Mouse (Mus musculus) kidney, embryonic 14.5 days (tissue): ENCODE results near the gene Ror1. TPM values are rescaled to one million over a fixed set of nuclear protein-coding genes. Genes with fewer than 3 reads are reported as not detected.

Experiments
- ATAC-seq: fragments of 200-750 bp; cut with Nextera tagmentation; 2 replicates; pipeline ENCODE4 v1.8.0; 2017; ENCODE audit warnings: moderate number of reproducible peaks, mild to moderate bottlenecking, moderate TSS enrichment, moderate library complexity; ENCODE audit not compliant: low FRiP score, low TSS enrichment
- H3K27ac ChIP-seq: fragments of 300-500 bp; sonication (generic); 2 replicates; pipeline ENCODE4 v1.5.1; 2014; ENCODE audit warnings: low read depth, mild to moderate bottlenecking, low read length, moderate library complexity, mixed read lengths
- H3K27me3 ChIP-seq: fragments of 300-500 bp; sonication (generic); 2 replicates; pipeline ENCODE4 v1.6.1; 2014; ENCODE audit warnings: mild to moderate bottlenecking, low read length; ENCODE audit not compliant: control insufficient read depth, insufficient read depth
- H3K36me3 ChIP-seq: fragments of 300-500 bp; sonication (generic); 2 replicates; pipeline ENCODE4 v1.6.1; 2014; ENCODE audit warnings: low read length, mixed read lengths; ENCODE audit not compliant: control insufficient read depth, insufficient read depth
- H3K4me1 ChIP-seq: fragments of 300-500 bp; sonication (generic); 2 replicates; pipeline ENCODE4 v1.6.1; 2014; ENCODE audit warnings: low read length, mixed read lengths; ENCODE audit not compliant: control insufficient read depth, insufficient read depth
- H3K4me2 ChIP-seq: fragments of 300-500 bp; sonication (generic); replicated peaks from 2 replicates; pipeline ENCODE4 v1.6.1; 2014; ENCODE audit warnings: low read depth, mild to moderate bottlenecking, low read length
- H3K4me3 ChIP-seq: fragments of 300-500 bp; sonication (generic); 2 replicates; pipeline ENCODE4 v1.5.1; 2014; ENCODE audit warnings: mild to moderate bottlenecking, low read length
- H3K9ac ChIP-seq: fragments of 300-500 bp; sonication (generic); 2 replicates; pipeline ENCODE4 v1.6.1; 2014; ENCODE audit warnings: low read depth, mild to moderate bottlenecking, low read length, moderate library complexity
- H3K9me3 ChIP-seq: fragments of 300-500 bp; sonication (generic); 2 replicates; pipeline ENCODE4 v1.6.1; 2016; ENCODE audit warnings: low read length; ENCODE audit not compliant: control insufficient read depth
- WGBS: fragments of 180-500 bp; shearing (Covaris S2); extraction: QIAGEN DNeasy Blood & Tissue Kit; methylation state at CpG from one replicate; pipeline ENCODE4 v1.1.7; 2014; 5-methylcytosine and 5-hydroxymethylcytosine counted together
- polyA plus RNA-seq: library from polyadenylated mRNA; unstranded; fragments of >200 nt; fragmentation: Nextera tagmentation; extraction: Ambion mirVana; gene quantifications from 2 replicates; pipeline ENCODE4 v1.2.1, GENCODE M21; 2014

Gene Ror1
- polyA plus RNA-seq, 1 experiment from 2014 or later, result 12.8 TPM

GRCm38 (mm10) chr4:100298566-100298965 lies 203.0 kb downstream of the Ror1 start:
- no peak for ATAC-seq
- no peaks in the 10 kb centered on the region for H3K9me3 ChIP-seq

GRCm38 (mm10) chr4:100300171-100300570 lies 204.6 kb downstream of the Ror1 start:
- Histone ChIP-seq H3K27me3 (no peaks in the 10 kb centered on the region), H3K4me3 (no peak overlapping the region), H3K4me2 (no peak overlapping the region), H3K9ac (no peak overlapping the region), H3K36me3 (no peaks in the 10 kb centered on the region), H3K4me1 (no peaks in the 10 kb centered on the region), H3K9me3 (no peaks in the 10 kb centered on the region), H3K27ac (no peak overlapping the region)
- WGBS, result 68% methylated on average over 5 of the region's 5 CpGs
- ATAC-seq, result no peak

More at GRCm38 (mm10) chr4:100298566-100298965, 203.0 kb downstream of the Ror1 start:
- Histone ChIP-seq H3K27ac (no peak overlapping the region), H3K4me1 (no peaks in the 10 kb centered on the region), H3K9ac (no peak overlapping the region), H3K4me2 (no peak overlapping the region), H3K36me3 (no peaks in the 10 kb centered on the region), H3K4me3 (no peak overlapping the region), H3K27me3 (no peaks in the 10 kb centered on the region)
- 82% methylated on average over 5 of the region's 5 CpGs for WGBS

- Histone ChIP-seq H3K4me3 (no peak overlapping the region), H3K27ac (no peak overlapping the region), H3K9ac (no peak overlapping the region), H3K4me2 (no peak overlapping the region), H3K9me3 (no peaks in the 10 kb centered on the region), H3K27me3 (no peaks in the 10 kb centered on the region), H3K36me3 (no peaks in the 10 kb centered on the region), H3K4me1 (no peaks in the 10 kb centered on the region)
- ATAC-seq, result no peak
- 86% methylated on average over 1 of the region's 1 CpGs for WGBS
These were observed 205.8 kb downstream of the Ror1 start for GRCm38 (mm10) chr4:100301423-100301822.

- WGBS, result 52% methylated on average over 4 of the region's 4 CpGs
- no peak overlapping the region for H3K27ac ChIP-seq
- peaks cover 6% of the 10 kb centered on the region; the same call in 1 of the 2 replicates for H3K4me1 ChIP-seq
- H3K27me3 ChIP-seq, result no peaks in the 10 kb centered on the region
- H3K9ac ChIP-seq, result no peak overlapping the region
- H3K4me2 ChIP-seq, result no peak overlapping the region
- H3K36me3 ChIP-seq, result no peaks in the 10 kb centered on the region
- no peak overlapping the region for H3K4me3 ChIP-seq
- H3K9me3 ChIP-seq, result no peaks in the 10 kb centered on the region
- ATAC-seq, result no peak
These were observed 211.8 kb downstream of the Ror1 start for GRCm38 (mm10) chr4:100307365-100307764.

GRCm38 (mm10) chr4:100311775-100312537 lies 216.4 kb downstream of the Ror1 start:
- no peak overlapping the region for H3K9ac ChIP-seq
- whole genome bisulfite sequencing, result 71% methylated on average over 10 of the region's 10 CpGs
- H3K36me3 ChIP-seq, result no peaks in the 10 kb centered on the region
- no peaks in the 10 kb centered on the region for H3K27me3 ChIP-seq
- no peak overlapping the region for H3K4me2 ChIP-seq
- no peak overlapping the region for H3K4me3 ChIP-seq
- no peaks in the 10 kb centered on the region for H3K9me3 ChIP-seq
- no peak for ATAC-seq
- H3K4me1 ChIP-seq, result peaks cover 13% of the 10 kb centered on the region; the same call in 1 of the 2 replicates
- H3K27ac ChIP-seq, result no peak overlapping the region

GRCm38 (mm10) chr4:100315066-100315465 lies 219.5 kb downstream of the Ror1 start:
- Histone ChIP-seq H3K27ac (no peak overlapping the region), H3K4me1 (0 out of 2 replicates have a peak, but pooled peaks cover 7% of the 10 kb centered on the region), H3K27me3 (no peaks in the 10 kb centered on the region), H3K9ac (no peak overlapping the region), H3K9me3 (no peaks in the 10 kb centered on the region), H3K4me2 (no peak overlapping the region), H3K36me3 (no peaks in the 10 kb centered on the region), H3K4me3 (no peak overlapping the region)
- 18% methylated on average over 1 of the region's 1 CpGs for WGBS
- no peak for ATAC-seq

GRCm38 (mm10) chr4:100321758-100322157 lies 226.2 kb downstream of the Ror1 start:
- Histone ChIP-seq H3K36me3 (no peaks in the 10 kb centered on the region), H3K4me3 (no peak overlapping the region), H3K4me1 (peaks cover 11% of the 10 kb centered on the region; the same call in 1 of the 2 replicates), H3K9me3 (no peaks in the 10 kb centered on the region), H3K27ac (peak overlapping the region; percentile 68; the same call in 1 of the 2 replicates), H3K9ac (no peak overlapping the region), H3K4me2 (no peak overlapping the region), H3K27me3 (no peaks in the 10 kb centered on the region)
- ATAC-seq, result peak; percentile 82
- 3% methylated on average over 6 of the region's 6 CpGs for WGBS

GRCm38 (mm10) chr4:100324719-100325515 lies 229.3 kb downstream of the Ror1 start:
- Histone ChIP-seq H3K36me3 (no peaks in the 10 kb centered on the region), H3K9ac (no peak overlapping the region), H3K27me3 (no peaks in the 10 kb centered on the region), H3K4me2 (no peak overlapping the region), H3K4me3 (no peak overlapping the region), H3K9me3 (no peaks in the 10 kb centered on the region), H3K4me1 (peaks cover 11% of the 10 kb centered on the region; the same call in 1 of the 2 replicates), H3K27ac (no peak overlapping the region)
- peak; percentile 50; the same call in 1 of the 2 replicates for ATAC-seq
- whole genome bisulfite sequencing, result 76% methylated on average over 14 of the region's 14 CpGs
